Mouse (Mus musculus): ENCODE results near the gene Gm49384. TPM values are rescaled to one million over a fixed set of nuclear protein-coding genes. Genes with fewer than 3 reads are reported as not detected.

The Gm49384 gene
- polyA plus RNA-seq, 1 experiment from 2014 or later = 18.4 TPM

GRCm38 (mm10) chr12:69183583-69184308 lies 20.3 kb downstream of the Gm49384 start, which contains the start of the genes Rpl36al and Mgat2:
TSS of gene Rpl36al (minus strand) at chr12:69184083.
TSS of gene Mgat2 (plus strand) at chr12:69184157.
- peaks cover 32% of the 10 kb centered on the region for H3K36me3 ChIP-seq (ENCODE audit: control insufficient read depth, insufficient read depth, low read length)
- H3K27me3 ChIP-seq (replicated peaks; ENCODE audit: control insufficient read depth, insufficient read depth, low read length) = no peaks in the 10 kb centered on the region
- peaks cover 13% of the 10 kb centered on the region for H3K4me1 ChIP-seq (ENCODE audit: control insufficient read depth, insufficient read depth, low read length)
- peak; percentile 99 for ATAC-seq (ENCODE audit: low read depth)
- H3K4me2 ChIP-seq (ENCODE audit: low read depth, low read length) = peak within 1 kb of the TSS; percentile 95
- no peaks in the 10 kb centered on the region for H3K9me3 ChIP-seq (ENCODE audit: control insufficient read depth, low read length)
- peak within 1 kb of the TSS; percentile 92 for H3K9ac ChIP-seq (ENCODE audit: low read depth, low read length)
- peak within 1 kb of the TSS; percentile 90 for H3K4me3 ChIP-seq (ENCODE audit: low read depth, low read length)
- DNase-seq (ENCODE audit: low spot score) = peak; percentile 99
- WGBS = under 1% methylated on average over 41 of the region's 84 CpGs
- peak within 1 kb of the TSS; percentile 86 for H3K27ac ChIP-seq (replicated peaks; ENCODE audit: low read depth, low read length)

DNA sequence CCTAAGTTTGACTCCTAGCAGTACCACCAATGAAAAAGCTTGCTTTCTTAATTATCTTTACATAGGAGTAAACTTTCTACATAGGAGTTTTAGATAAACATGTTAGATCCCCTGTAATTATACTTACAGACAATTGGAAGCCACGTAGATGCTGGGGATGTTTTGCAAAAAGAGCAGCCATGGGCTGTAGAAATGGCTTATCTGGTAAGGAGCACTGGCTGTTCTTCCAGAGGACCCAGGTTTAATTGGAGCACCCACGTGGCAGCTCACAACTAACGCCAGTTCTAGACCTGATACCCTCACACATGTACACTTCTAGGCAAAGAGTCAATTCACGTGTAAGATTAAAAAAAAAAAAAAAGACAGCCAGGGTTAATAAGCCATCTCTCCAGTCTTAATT lies 22.3 kb downstream of the Gm49384 start:
- Histone ChIP-seq H3K9ac (ENCODE audit: low read depth, low read length) (no peak overlapping the region), H3K9me3 (ENCODE audit: control insufficient read depth, low read length) (no peaks in the 10 kb centered on the region), H3K36me3 (ENCODE audit: control insufficient read depth, insufficient read depth, low read length) (peaks cover 19% of the 10 kb centered on the region), H3K4me1 (ENCODE audit: control insufficient read depth, insufficient read depth, low read length) (peaks cover 13% of the 10 kb centered on the region), H3K4me2 (ENCODE audit: low read depth, low read length) (no peak overlapping the region), H3K4me3 (ENCODE audit: low read depth, low read length) (no peak overlapping the region), H3K27me3 (replicated peaks; ENCODE audit: control insufficient read depth, insufficient read depth, low read length) (no peaks in the 10 kb centered on the region), H3K27ac (replicated peaks; ENCODE audit: low read depth, low read length) (no peak overlapping the region)
- WGBS = 87% methylated on average over 4 of the region's 4 CpGs
- no peak for ATAC-seq (ENCODE audit: low read depth)
- DNase-seq (ENCODE audit: low spot score) = no peak

DNA sequence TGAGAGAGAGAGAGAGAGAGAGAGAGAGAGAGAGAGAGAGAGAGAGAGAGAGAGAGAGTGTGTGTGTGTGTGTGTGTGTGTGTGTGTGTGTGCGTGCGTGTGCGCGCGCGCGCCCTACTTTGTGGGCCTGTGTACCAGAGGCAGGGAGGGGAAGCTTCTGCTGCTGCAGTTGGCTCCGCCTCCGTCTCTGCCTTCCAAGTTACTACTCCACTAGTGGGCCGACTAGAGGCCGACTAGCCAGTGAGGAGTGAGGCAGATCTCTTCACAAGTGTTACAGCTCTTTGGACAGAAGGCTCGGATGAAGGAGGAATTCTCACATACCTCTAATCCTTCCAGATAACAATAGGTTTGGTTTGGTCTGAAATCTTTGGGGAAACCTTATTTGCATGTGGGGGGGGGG lies 24.7 kb downstream of the Gm49384 start:
- no peaks in the 10 kb centered on the region for H3K27me3 ChIP-seq (replicated peaks; ENCODE audit: control insufficient read depth, insufficient read depth, low read length)
- ATAC-seq (ENCODE audit: low read depth) = no peak
- WGBS = 61% methylated on average over 10 of the region's 12 CpGs

GRCm38 (mm10) chr12:69177526-69177925 lies 26.5 kb downstream of the Gm49384 start:
- no peak for ATAC-seq (ENCODE audit: low read depth)
- no peaks in the 10 kb centered on the region for H3K9me3 ChIP-seq (ENCODE audit: control insufficient read depth, low read length)
- H3K4me2 ChIP-seq (ENCODE audit: low read depth, low read length) = no peak overlapping the region
- no peak overlapping the region for H3K27ac ChIP-seq (replicated peaks; ENCODE audit: low read depth, low read length)
- H3K9ac ChIP-seq (ENCODE audit: low read depth, low read length) = no peak overlapping the region
- peaks cover 37% of the 10 kb centered on the region for H3K36me3 ChIP-seq (ENCODE audit: control insufficient read depth, insufficient read depth, low read length)
- H3K4me3 ChIP-seq (ENCODE audit: low read depth, low read length) = no peak overlapping the region
- 84% methylated on average over 3 of the region's 3 CpGs for WGBS
- no peaks in the 10 kb centered on the region for H3K4me1 ChIP-seq (ENCODE audit: control insufficient read depth, insufficient read depth, low read length)
- no peak for DNase-seq (ENCODE audit: low spot score)
- H3K27me3 ChIP-seq (replicated peaks; ENCODE audit: control insufficient read depth, insufficient read depth, low read length) = no peaks in the 10 kb centered on the region

More for the DNA sequence above, 24.7 kb downstream of the Gm49384 start:
- H3K9me3 ChIP-seq (ENCODE audit: control insufficient read depth, low read length) = no peaks in the 10 kb centered on the region
- 0 out of 2 replicates have a peak, but pooled peaks cover 3% of the 10 kb centered on the region for H3K4me1 ChIP-seq (ENCODE audit: control insufficient read depth, insufficient read depth, low read length)
- H3K9ac ChIP-seq (ENCODE audit: low read depth, low read length) = no peak overlapping the region
- H3K4me3 ChIP-seq (ENCODE audit: low read depth, low read length) = no peak overlapping the region
- H3K4me2 ChIP-seq (ENCODE audit: low read depth, low read length) = no peak overlapping the region
- no peak for DNase-seq (ENCODE audit: low spot score)
- H3K27ac ChIP-seq (replicated peaks; ENCODE audit: low read depth, low read length) = no peak overlapping the region
- peaks cover 32% of the 10 kb centered on the region for H3K36me3 ChIP-seq (ENCODE audit: control insufficient read depth, insufficient read depth, low read length)

DNA sequence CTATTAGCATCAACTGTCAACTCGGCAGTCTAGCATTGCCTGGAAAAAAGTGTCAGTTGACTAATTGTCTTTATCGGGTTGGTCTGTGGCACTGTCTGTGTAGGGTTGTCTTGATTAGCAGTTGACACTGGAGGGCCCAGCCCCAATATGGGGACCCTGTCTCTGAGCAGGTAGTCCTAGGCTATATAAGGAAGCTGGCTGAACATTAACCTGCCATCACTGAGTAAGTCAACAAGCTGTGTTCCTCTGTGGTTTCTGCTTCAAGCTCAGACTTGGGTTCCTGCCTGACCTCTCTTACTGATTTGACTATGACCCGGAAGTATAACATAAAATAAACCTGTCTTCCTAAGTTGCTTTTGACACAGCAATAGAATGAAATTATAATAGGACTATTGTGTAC lies 28.1 kb downstream of the Gm49384 start:
- no peaks in the 10 kb centered on the region for H3K4me1 ChIP-seq (ENCODE audit: control insufficient read depth, insufficient read depth, low read length)
- no peak overlapping the region for H3K4me2 ChIP-seq (ENCODE audit: low read depth, low read length)
- no peak overlapping the region for H3K4me3 ChIP-seq (ENCODE audit: low read depth, low read length)
- H3K9me3 ChIP-seq (ENCODE audit: control insufficient read depth, low read length) = no peaks in the 10 kb centered on the region
- ATAC-seq (ENCODE audit: low read depth) (no peak), DNase-seq (ENCODE audit: low spot score) (no peak)
- H3K9ac ChIP-seq (ENCODE audit: low read depth, low read length) = no peak overlapping the region
- H3K27me3 ChIP-seq (replicated peaks; ENCODE audit: control insufficient read depth, insufficient read depth, low read length) = no peaks in the 10 kb centered on the region
- H3K36me3 ChIP-seq (ENCODE audit: control insufficient read depth, insufficient read depth, low read length) = peaks cover 22% of the 10 kb centered on the region
- H3K27ac ChIP-seq (replicated peaks; ENCODE audit: low read depth, low read length) = no peak overlapping the region
- WGBS = 93% methylated on average over 3 of the region's 3 CpGs

DNA sequence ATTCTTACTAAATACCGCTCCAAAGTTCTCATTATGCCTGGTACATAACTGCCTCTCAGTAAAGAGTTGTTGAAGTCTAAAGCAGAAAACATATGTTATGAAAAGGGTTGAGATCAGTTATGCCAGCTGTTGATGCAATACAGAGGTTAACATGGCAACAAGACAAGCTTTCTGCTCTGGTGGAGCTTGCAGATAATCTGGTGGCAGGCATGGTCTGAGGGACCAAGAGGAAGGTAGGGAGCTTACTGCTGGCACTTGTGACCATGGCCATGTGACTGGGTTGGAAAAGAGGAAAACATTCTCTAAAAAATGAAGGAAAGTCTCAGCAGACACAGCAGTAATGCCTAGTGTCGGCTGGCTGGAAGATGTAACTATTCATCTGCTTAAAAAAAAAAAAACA lies 32.8 kb downstream of the Gm49384 start:
- no peak overlapping the region for H3K27ac ChIP-seq (replicated peaks; ENCODE audit: low read depth, low read length)
- DNase-seq (ENCODE audit: low spot score) = no peak
- no peaks in the 10 kb centered on the region for H3K27me3 ChIP-seq (replicated peaks; ENCODE audit: control insufficient read depth, insufficient read depth, low read length)
- peaks cover 9% of the 10 kb centered on the region for H3K4me1 ChIP-seq (ENCODE audit: control insufficient read depth, insufficient read depth, low read length)
- no peak for ATAC-seq (ENCODE audit: low read depth)
- 90% methylated on average over 2 of the region's 2 CpGs for WGBS
- H3K4me3 ChIP-seq (ENCODE audit: low read depth, low read length) = no peak overlapping the region
- no peaks in the 10 kb centered on the region for H3K9me3 ChIP-seq (ENCODE audit: control insufficient read depth, low read length)
- H3K4me2 ChIP-seq (ENCODE audit: low read depth, low read length) = no peak overlapping the region
- peaks cover 20% of the 10 kb centered on the region for H3K36me3 ChIP-seq (ENCODE audit: control insufficient read depth, insufficient read depth, low read length)
- no peak overlapping the region for H3K9ac ChIP-seq (ENCODE audit: low read depth, low read length)

DNA sequence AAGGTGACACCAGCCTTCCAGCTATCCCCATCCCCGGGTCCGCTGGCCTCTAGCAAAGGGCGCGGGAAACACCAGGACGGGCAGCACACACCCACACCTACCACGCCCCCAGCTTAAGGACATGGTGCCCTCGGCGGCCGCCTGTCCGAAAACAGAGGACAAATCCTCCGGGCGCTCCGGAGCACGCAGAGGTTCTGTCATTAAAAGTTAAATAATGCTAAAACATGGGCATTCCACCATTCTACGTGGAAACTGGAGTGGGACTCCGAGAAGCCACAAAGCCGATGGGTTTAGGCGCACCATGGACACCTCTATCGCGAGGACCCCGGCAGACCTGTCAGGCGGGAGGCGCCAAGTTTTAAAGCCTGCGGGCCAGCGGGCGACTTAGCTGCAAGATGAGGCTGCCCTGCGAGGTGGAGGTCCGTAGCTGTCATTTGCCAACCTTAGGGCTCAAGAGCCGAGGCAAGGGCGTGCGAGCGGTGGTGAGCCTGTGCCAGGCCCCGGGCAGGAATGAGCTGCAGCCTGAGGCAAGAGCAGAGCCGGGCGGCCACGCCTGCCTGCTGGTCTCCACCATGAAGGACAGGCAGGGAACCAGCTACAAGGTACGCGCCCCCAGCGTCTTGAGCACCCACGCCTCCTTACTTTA lies 35.5 kb downstream of the Gm49384 start, which contains the start of gene Lrr1:
Gene Lrr1, plus strand, starts transcription at position 354 of the 646 bp plus-strand sequence.
- Histone ChIP-seq H3K9ac (ENCODE audit: low read depth, low read length) (peak within 1 kb of the TSS; percentile 76), H3K4me3 (ENCODE audit: low read depth, low read length) (peak within 1 kb of the TSS; percentile 75), H3K36me3 (ENCODE audit: control insufficient read depth, insufficient read depth, low read length) (0 out of 2 replicates have a peak, but pooled peaks cover 4% of the 10 kb centered on the region), H3K9me3 (ENCODE audit: control insufficient read depth, low read length) (no peaks in the 10 kb centered on the region), H3K4me1 (ENCODE audit: control insufficient read depth, insufficient read depth, low read length) (peaks cover 9% of the 10 kb centered on the region), H3K27me3 (replicated peaks; ENCODE audit: control insufficient read depth, insufficient read depth, low read length) (no peaks in the 10 kb centered on the region), H3K4me2 (ENCODE audit: low read depth, low read length) (peak within 1 kb of the TSS; percentile 86), H3K27ac (replicated peaks; ENCODE audit: low read depth, low read length) (peak within 1 kb of the TSS; percentile 75)
- WGBS = 1% methylated on average over 39 of the region's 40 CpGs
- peak; percentile 92 for DNase-seq (ENCODE audit: low spot score)
- ATAC-seq (ENCODE audit: low read depth) = peak; percentile 92

DNA sequence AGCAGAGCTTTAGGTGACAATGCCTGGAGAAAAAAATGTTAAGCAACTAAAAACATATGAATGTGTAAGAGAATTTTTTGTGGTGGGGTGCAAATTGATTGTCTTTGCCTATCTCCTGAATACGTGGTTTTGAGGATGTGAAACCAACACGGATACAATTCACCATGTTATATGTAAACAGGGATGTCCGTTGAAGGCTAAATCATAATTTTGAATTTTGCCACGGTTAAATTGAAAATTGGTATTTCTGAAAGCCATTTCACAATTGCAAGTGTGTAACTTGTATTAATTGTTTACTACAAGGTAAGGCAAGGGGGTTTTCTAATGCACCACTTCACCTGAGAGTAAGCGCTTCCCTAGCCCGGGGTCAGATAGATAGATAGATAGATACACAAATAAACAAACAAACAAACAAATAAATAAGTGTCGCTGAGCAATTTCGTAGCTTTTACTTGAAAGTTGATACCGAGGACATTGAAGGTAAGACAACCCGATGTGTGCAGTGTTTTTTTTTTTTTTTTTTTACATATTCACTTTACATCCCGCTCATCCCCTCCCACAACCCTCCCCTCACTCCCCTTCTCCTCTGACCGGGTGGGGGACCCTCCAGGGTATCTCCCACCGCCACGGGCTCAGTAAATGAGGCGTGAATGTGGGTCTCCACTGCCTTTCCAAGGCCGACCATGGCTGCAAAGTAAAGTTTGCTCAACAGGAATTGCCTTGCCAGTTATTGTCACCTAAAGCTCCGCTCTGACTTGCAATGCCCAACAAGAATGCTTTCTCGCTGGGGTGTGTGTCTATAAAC lies 36.2 kb downstream of the Gm49384 start:
- peak overlapping the region; percentile 86 for H3K4me2 ChIP-seq (ENCODE audit: low read depth, low read length)
- no peaks in the 10 kb centered on the region for H3K36me3 ChIP-seq (ENCODE audit: control insufficient read depth, insufficient read depth, low read length)
- ATAC-seq (ENCODE audit: low read depth) (peak; percentile 53), DNase-seq (ENCODE audit: low spot score) (no peak)
- H3K9me3 ChIP-seq (ENCODE audit: control insufficient read depth, low read length) = no peaks in the 10 kb centered on the region
- peaks cover 9% of the 10 kb centered on the region for H3K4me1 ChIP-seq (ENCODE audit: control insufficient read depth, insufficient read depth, low read length)
- no peaks in the 10 kb centered on the region for H3K27me3 ChIP-seq (replicated peaks; ENCODE audit: control insufficient read depth, insufficient read depth, low read length)
- H3K4me3 ChIP-seq (ENCODE audit: low read depth, low read length) = peak overlapping the region; percentile 75
- WGBS = 8% methylated on average over 18 of the region's 18 CpGs
- peak overlapping the region; percentile 76 for H3K9ac ChIP-seq (ENCODE audit: low read depth, low read length)
- peak overlapping the region; percentile 75; the same call in 1 of the 2 replicates for H3K27ac ChIP-seq (replicated peaks; ENCODE audit: low read depth, low read length)
